Mouse (Mus musculus): ENCODE results near the gene Ttc24. TPM values are rescaled to one million over a fixed set of nuclear protein-coding genes. Genes with fewer than 3 reads are reported as not detected.

The Ttc24 gene
- not detected in 2 replicates for polyA plus RNA-seq (2016; fragmentation: Nextera tagmentation; extraction: Ambion mirVana)

DNA sequence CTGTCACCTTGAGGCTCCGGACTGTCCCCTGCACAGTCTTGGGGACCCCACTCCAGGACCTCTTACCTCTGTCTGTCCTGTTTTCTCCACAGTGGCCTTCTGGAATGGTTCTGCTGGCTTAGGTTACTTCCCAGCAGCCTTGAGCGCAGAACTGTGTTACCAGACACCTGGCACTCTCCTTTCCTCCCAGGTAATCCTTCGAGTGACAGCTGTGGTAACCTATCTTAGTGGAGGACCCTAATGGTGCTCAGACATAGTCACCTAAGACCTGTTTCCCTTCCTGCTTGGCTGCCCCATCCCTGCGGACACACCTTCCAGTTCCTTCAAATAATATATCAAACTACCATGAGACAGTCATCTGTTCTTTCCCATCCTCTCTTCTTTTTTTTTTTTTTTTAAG is at the start of gene Ttc24:
Gene Ttc24 (minus strand): TSS at position 101 of the 400 bp plus-strand sequence.
- peaks cover 17% of the 10 kb centered on the region for H3K4me1 ChIP-seq
- no peak for DNase-seq (ENCODE audit: low spot score)
- H3K4me3 ChIP-seq: no peak within 1 kb of the TSS
- H3K9me3 ChIP-seq (replicated peaks): no peaks in the 10 kb centered on the region
- H3K27ac ChIP-seq (replicated peaks): no peak within 1 kb of the TSS
- WGBS: 73% methylated on average over 4 of the region's 4 CpGs
- H3K36me3 ChIP-seq: no peaks in the 10 kb centered on the region
- H3K27me3 ChIP-seq (ENCODE audit: low read depth, poor library complexity, severe bottlenecking): peaks cover 3% of the 10 kb centered on the region; the same call in 1 of the 2 replicates

- no peaks in the 10 kb centered on the region for H3K27me3 ChIP-seq (ENCODE audit: low read depth, poor library complexity, severe bottlenecking)
- WGBS: 73% methylated on average over 3 of the region's 3 CpGs
Observed at GRCm38 (mm10) chr3:88127636-88128035, 49.5 kb upstream of the Ttc24 start.

GRCm38 (mm10) chr3:88126181-88126580 is 48.1 kb upstream of the Ttc24 start:
- Histone ChIP-seq H3K9me3 (replicated peaks) (no peaks in the 10 kb centered on the region), H3K4me1 (no peaks in the 10 kb centered on the region), H3K27me3 (ENCODE audit: low read depth, poor library complexity, severe bottlenecking) (no peaks in the 10 kb centered on the region), H3K4me3 (no peak overlapping the region), H3K36me3 (peaks cover 4% of the 10 kb centered on the region; the same call in 1 of the 2 replicates), H3K27ac (replicated peaks) (no peak overlapping the region)
- no peak for DNase-seq (ENCODE audit: low spot score)
- WGBS: 87% methylated on average over 7 of the region's 7 CpGs

More at GRCm38 (mm10) chr3:88127636-88128035, 49.5 kb upstream of the Ttc24 start:
- Histone ChIP-seq H3K36me3 (no peaks in the 10 kb centered on the region), H3K9me3 (replicated peaks) (no peaks in the 10 kb centered on the region), H3K4me3 (no peak overlapping the region), H3K27ac (replicated peaks) (no peak overlapping the region), H3K4me1 (no peaks in the 10 kb centered on the region)
- DNase-seq (ENCODE audit: low spot score): no peak

DNA sequence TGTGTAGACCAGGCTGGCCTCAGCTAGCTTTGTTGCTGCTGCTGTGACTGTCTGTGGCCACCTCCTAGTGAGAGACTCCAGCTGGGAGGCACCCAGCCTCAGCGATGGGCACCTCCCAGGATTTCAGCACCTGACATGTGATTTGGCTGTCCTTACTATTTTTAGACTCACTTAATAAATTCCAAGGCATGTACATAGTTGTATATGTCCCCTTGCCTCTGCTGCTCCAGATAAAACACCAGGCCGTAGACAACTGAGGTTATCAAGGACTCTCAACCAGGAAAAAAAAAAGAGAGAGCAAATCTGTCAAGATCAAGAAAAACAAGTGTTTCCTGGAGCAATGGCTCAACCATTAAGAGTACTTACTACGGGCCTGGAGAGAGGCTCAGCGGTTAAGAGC is 47.1 kb upstream of the Ttc24 start:
- peaks cover 14% of the 10 kb centered on the region for H3K36me3 ChIP-seq
- WGBS: 73% methylated on average over 4 of the region's 4 CpGs

GRCm38 (mm10) chr3:88121164-88122131 is 43.3 kb upstream of the Ttc24 start:
- Histone ChIP-seq H3K4me1 (no peaks in the 10 kb centered on the region), H3K27me3 (ENCODE audit: low read depth, poor library complexity, severe bottlenecking) (no peaks in the 10 kb centered on the region), H3K9me3 (replicated peaks) (no peaks in the 10 kb centered on the region), H3K4me3 (no peak overlapping the region), H3K36me3 (peaks cover 50% of the 10 kb centered on the region), H3K27ac (replicated peaks) (no peak overlapping the region)
- DNase-seq (ENCODE audit: low spot score): no peak
- WGBS: 84% methylated on average over 14 of the region's 14 CpGs

More for the DNA sequence above, 47.1 kb upstream of the Ttc24 start:
- no peak overlapping the region for H3K27ac ChIP-seq (replicated peaks)
- no peak for DNase-seq (ENCODE audit: low spot score)
- no peak overlapping the region for H3K4me3 ChIP-seq
- no peaks in the 10 kb centered on the region for H3K4me1 ChIP-seq
- no peaks in the 10 kb centered on the region for H3K9me3 ChIP-seq (replicated peaks)
- H3K27me3 ChIP-seq (ENCODE audit: low read depth, poor library complexity, severe bottlenecking): no peaks in the 10 kb centered on the region

- no peak overlapping the region for H3K4me3 ChIP-seq
- no peak for DNase-seq (ENCODE audit: low spot score)
- H3K4me1 ChIP-seq: no peaks in the 10 kb centered on the region
- no peaks in the 10 kb centered on the region for H3K27me3 ChIP-seq (ENCODE audit: low read depth, poor library complexity, severe bottlenecking)
- WGBS: 89% methylated on average over 19 of the region's 19 CpGs
- H3K27ac ChIP-seq (replicated peaks): no peak overlapping the region
- no peaks in the 10 kb centered on the region for H3K9me3 ChIP-seq (replicated peaks)
- H3K36me3 ChIP-seq: peaks cover 61% of the 10 kb centered on the region
Observed at GRCm38 (mm10) chr3:88120117-88120651, 42.1 kb upstream of the Ttc24 start.

DNA sequence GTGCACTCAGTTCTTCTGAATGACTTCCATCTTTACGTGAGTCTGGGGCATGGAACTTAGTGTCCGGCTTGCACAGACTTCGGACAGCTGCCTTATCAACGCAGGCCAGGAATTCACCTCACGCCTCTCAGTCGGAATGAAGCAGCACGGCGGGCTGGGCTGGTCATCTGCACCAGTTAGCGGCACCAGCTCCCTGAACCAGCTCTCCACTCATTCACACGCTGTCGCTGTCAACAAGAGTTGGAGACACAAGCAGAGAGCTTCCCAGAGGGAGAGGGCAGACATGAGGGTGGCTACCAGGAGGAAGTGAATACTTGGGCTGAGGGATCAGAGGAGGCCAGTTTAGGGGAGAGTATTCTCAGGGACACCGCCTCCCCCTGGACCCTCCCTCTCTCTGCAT is 36.3 kb upstream of the Ttc24 start:
- H3K9me3 ChIP-seq (replicated peaks): no peaks in the 10 kb centered on the region
- no peaks in the 10 kb centered on the region for H3K27me3 ChIP-seq (ENCODE audit: low read depth, poor library complexity, severe bottlenecking)
- H3K4me1 ChIP-seq: no peaks in the 10 kb centered on the region
- H3K36me3 ChIP-seq: peaks cover 97% of the 10 kb centered on the region
- 94% methylated on average over 12 of the region's 12 CpGs for WGBS
- no peak overlapping the region for H3K27ac ChIP-seq (replicated peaks)
- H3K4me3 ChIP-seq: no peak overlapping the region
- no peak for DNase-seq (ENCODE audit: low spot score)

GRCm38 (mm10) chr3:88109126-88109525 is 31.0 kb upstream of the Ttc24 start:
- no peaks in the 10 kb centered on the region for H3K27me3 ChIP-seq (ENCODE audit: low read depth, poor library complexity, severe bottlenecking)
- H3K4me1 ChIP-seq: no peaks in the 10 kb centered on the region
- WGBS: 96% methylated on average over 6 of the region's 6 CpGs
- DNase-seq (ENCODE audit: low spot score): no peak
- H3K36me3 ChIP-seq: peaks cover 99% of the 10 kb centered on the region
- H3K9me3 ChIP-seq (replicated peaks): no peaks in the 10 kb centered on the region
- no peak overlapping the region for H3K4me3 ChIP-seq
- H3K27ac ChIP-seq (replicated peaks): no peak overlapping the region

- H3K36me3 ChIP-seq: peaks cover 99% of the 10 kb centered on the region
- 78% methylated on average over 4 of the region's 4 CpGs for WGBS
- H3K27me3 ChIP-seq (ENCODE audit: low read depth, poor library complexity, severe bottlenecking): no peaks in the 10 kb centered on the region
- DNase-seq (ENCODE audit: low spot score): no peak
- no peaks in the 10 kb centered on the region for H3K9me3 ChIP-seq (replicated peaks)
- no peaks in the 10 kb centered on the region for H3K4me1 ChIP-seq
- H3K27ac ChIP-seq (replicated peaks): no peak overlapping the region
- H3K4me3 ChIP-seq: no peak overlapping the region
Observed at GRCm38 (mm10) chr3:88106126-88106525, 28.0 kb upstream of the Ttc24 start.

GRCm38 (mm10) chr3:88102611-88103010 is 24.5 kb upstream of the Ttc24 start:
- H3K36me3 ChIP-seq: peaks cover 97% of the 10 kb centered on the region
- H3K27ac ChIP-seq (replicated peaks): no peak overlapping the region
- 83% methylated on average over 6 of the region's 6 CpGs for WGBS

DNA sequence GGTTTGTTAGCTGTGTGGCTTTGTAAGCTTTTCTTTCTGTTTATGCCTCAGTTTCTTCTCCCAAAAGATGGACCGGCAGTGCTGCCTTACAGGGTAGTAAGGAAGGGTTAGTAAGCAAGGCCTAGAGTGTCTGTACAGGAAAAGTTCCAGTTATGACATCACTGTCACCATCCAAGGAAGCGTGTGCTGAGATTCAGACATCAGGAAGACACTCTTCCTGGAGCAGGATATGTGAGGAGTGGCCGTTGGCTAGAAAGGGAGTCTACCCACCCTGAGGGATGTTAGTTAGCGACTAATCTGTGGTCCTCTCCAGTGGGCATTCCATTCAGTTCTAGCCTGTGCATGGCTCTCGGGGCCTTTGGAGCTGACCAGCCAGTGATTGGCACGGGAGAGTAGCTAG is 24.1 kb upstream of the Ttc24 start:
- H3K36me3 ChIP-seq: peaks cover 97% of the 10 kb centered on the region
- no peak overlapping the region for H3K27ac ChIP-seq (replicated peaks)
- no peaks in the 10 kb centered on the region for H3K4me1 ChIP-seq
- H3K27me3 ChIP-seq (ENCODE audit: low read depth, poor library complexity, severe bottlenecking): no peaks in the 10 kb centered on the region
- H3K4me3 ChIP-seq: no peak overlapping the region
- no peak for DNase-seq (ENCODE audit: low spot score)
- no peaks in the 10 kb centered on the region for H3K9me3 ChIP-seq (replicated peaks)
- WGBS: 93% methylated on average over 6 of the region's 6 CpGs

More at GRCm38 (mm10) chr3:88102611-88103010, 24.5 kb upstream of the Ttc24 start:
- no peaks in the 10 kb centered on the region for H3K4me1 ChIP-seq
- no peaks in the 10 kb centered on the region for H3K9me3 ChIP-seq (replicated peaks)
- H3K27me3 ChIP-seq (ENCODE audit: low read depth, poor library complexity, severe bottlenecking): no peaks in the 10 kb centered on the region
- no peak overlapping the region for H3K4me3 ChIP-seq
- no peak for DNase-seq (ENCODE audit: low spot score)

DNA sequence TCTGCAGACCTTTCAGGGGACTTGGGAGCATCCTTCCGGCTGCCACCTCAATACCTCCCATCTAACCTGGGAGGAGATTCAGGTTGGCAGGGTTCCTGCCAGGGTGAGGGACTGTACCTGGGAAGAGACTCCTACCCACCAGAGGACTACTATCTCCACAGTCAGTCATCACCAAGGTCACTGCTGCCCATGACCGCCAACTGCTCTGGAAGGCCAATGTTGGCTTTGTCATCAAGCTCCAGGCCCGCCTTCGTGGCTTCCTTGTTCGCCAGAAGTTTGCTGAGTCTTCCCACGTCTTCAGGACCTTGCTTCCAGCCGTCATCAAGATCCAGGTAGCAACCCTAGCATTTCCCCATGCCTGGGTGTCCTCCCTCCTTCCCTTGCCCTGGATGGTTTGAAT is 23.6 kb upstream of the Ttc24 start:
- H3K4me1 ChIP-seq: no peaks in the 10 kb centered on the region
- no peak overlapping the region for H3K27ac ChIP-seq (replicated peaks)
- H3K36me3 ChIP-seq: peaks cover 97% of the 10 kb centered on the region
- 93% methylated on average over 7 of the region's 7 CpGs for WGBS
- no peak for DNase-seq (ENCODE audit: low spot score)
- no peaks in the 10 kb centered on the region for H3K9me3 ChIP-seq (replicated peaks)
- H3K4me3 ChIP-seq: no peak overlapping the region
- H3K27me3 ChIP-seq (ENCODE audit: low read depth, poor library complexity, severe bottlenecking): no peaks in the 10 kb centered on the region

- H3K27ac ChIP-seq (replicated peaks): no peak overlapping the region
- DNase-seq (ENCODE audit: low spot score): no peak
- no peaks in the 10 kb centered on the region for H3K4me1 ChIP-seq
- H3K4me3 ChIP-seq: no peak overlapping the region
- peaks cover 93% of the 10 kb centered on the region for H3K36me3 ChIP-seq
- H3K9me3 ChIP-seq (replicated peaks): no peaks in the 10 kb centered on the region
- no peaks in the 10 kb centered on the region for H3K27me3 ChIP-seq (ENCODE audit: low read depth, poor library complexity, severe bottlenecking)
- whole genome bisulfite sequencing: 97% methylated on average over 3 of the region's 3 CpGs
Observed at GRCm38 (mm10) chr3:88100251-88100650, 22.1 kb upstream of the Ttc24 start.
